Mouse (Mus musculus): ENCODE results near the gene Fbxl2. TPM values are rescaled to one million over a fixed set of nuclear protein-coding genes. Genes with fewer than 3 reads are reported as not detected.
"Not testable (repeated sequence)": the region's sequence is repeated elsewhere in the genome, so short reads cannot be mapped to it uniquely, and the experiment has no call there.

Fbxl2 gene
- 2.1 and 2.5 TPM in 2 replicates for total RNA-seq (2021)
- long read RNA-seq, experiment 1, partial matches to known transcripts: 2 of 7 reads
- long read RNA-seq, experiment 1, other reads (novel, unspliced or antisense): 3 of 7 reads
- long read RNA-seq, experiment 2, partial matches to known transcripts: 0 of 7 reads
- long read RNA-seq, experiment 2, other reads (novel, unspliced or antisense): 6 of 7 reads

- DNase-seq: no peak
Measured at GRCm38 (mm10) chr9:114046028-114046427, at the start of gene Fbxl2. Fbxl2 (minus strand) TSS chr9:114046191.

- no peak for DNase-seq
Measured at GRCm38 (mm10) chr9:114094854-114095253, 48.9 kb upstream of the Fbxl2 start.

GRCm38 (mm10) chr9:114092188-114092587, 46.2 kb upstream of the Fbxl2 start:
- not testable (repeated sequence) for DNase-seq

GRCm38 (mm10) chr9:114088885-114089284, 42.9 kb upstream of the Fbxl2 start:
- DNase-seq: not testable (repeated sequence)

GRCm38 (mm10) chr9:114087106-114087815, 41.3 kb upstream of the Fbxl2 start:
- no peak for DNase-seq

GRCm38 (mm10) chr9:114086422-114086821, 40.4 kb upstream of the Fbxl2 start:
- no peak for DNase-seq

- DNase-seq: no peak
Measured at GRCm38 (mm10) chr9:114073681-114074080, 27.7 kb upstream of the Fbxl2 start.

- no peak for DNase-seq
Measured at GRCm38 (mm10) chr9:114069372-114069771, 23.4 kb upstream of the Fbxl2 start.

GRCm38 (mm10) chr9:114068494-114069053, 22.6 kb upstream of the Fbxl2 start:
- DNase-seq: no peak

- DNase-seq: peak; percentile 9
Measured at GRCm38 (mm10) chr9:114057090-114057796, 11.3 kb upstream of the Fbxl2 start, which contains the start of gene Susd5. Susd5 (plus strand) TSS chr9:114057140.

- DNase-seq: no peak
Measured at GRCm38 (mm10) chr9:114052866-114053265, 6.9 kb upstream of the Fbxl2 start.

- no peak for DNase-seq
Measured at GRCm38 (mm10) chr9:114052031-114052430, 6.0 kb upstream of the Fbxl2 start.

GRCm38 (mm10) chr9:114050778-114051177, 4.8 kb upstream of the Fbxl2 start:
- DNase-seq: no peak

- no peak for DNase-seq
Measured at GRCm38 (mm10) chr9:114050106-114050505, 4.1 kb upstream of the Fbxl2 start.

- no peak for DNase-seq
Measured at GRCm38 (mm10) chr9:114046676-114047075, 685 bp upstream of the Fbxl2 start.

- DNase-seq: peak; percentile 20
Measured at GRCm38 (mm10) chr9:114044446-114044845, 1.5 kb downstream of the Fbxl2 start.

- DNase-seq: no peak
Measured at GRCm38 (mm10) chr9:114042490-114042889, 3.5 kb downstream of the Fbxl2 start.

GRCm38 (mm10) chr9:114040945-114041344, 5.0 kb downstream of the Fbxl2 start:
- no peak for DNase-seq

GRCm38 (mm10) chr9:114026261-114026934, 19.6 kb downstream of the Fbxl2 start:
- peak; percentile 83 for DNase-seq

GRCm38 (mm10) chr9:114025846-114026245, 20.1 kb downstream of the Fbxl2 start:
- DNase-seq: no peak

- no peak for DNase-seq
Measured at GRCm38 (mm10) chr9:114025182-114025581, 20.8 kb downstream of the Fbxl2 start.

- no peak for DNase-seq
Measured at GRCm38 (mm10) chr9:114022141-114022540, 23.9 kb downstream of the Fbxl2 start.

All from adrenal gland, postnatal 14 days (tissue).